Mouse (Mus musculus): Measurements from ENCODE around the gene Grrp1.

DNA sequence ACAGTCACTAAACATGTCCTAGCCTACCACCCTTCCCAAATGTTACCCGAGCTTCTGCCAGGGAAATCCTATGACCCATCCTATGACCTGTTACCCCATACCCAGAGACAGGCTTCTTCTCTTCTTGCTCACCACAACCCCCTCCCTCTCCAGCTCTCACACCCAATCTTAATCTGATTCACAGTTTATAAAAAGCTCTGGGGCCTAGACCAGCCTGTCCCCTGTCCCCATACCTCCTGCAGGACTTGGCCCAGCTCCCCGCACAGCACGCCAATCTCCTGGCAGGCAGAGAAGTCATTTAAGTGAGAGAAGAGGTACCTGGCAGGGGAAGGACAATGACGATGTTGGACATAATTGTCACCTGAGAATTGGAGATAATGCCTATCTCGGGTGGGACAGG lies 19.0 kb downstream of the Grrp1 start:
- no peak for TF ChIP-seq POLR2A (IDR thresholded peaks at IDR 0.05; ENCODE audit: borderline replicate concordance, low read depth, low read length)
- TF ChIP-seq CTCF (IDR thresholded peaks at IDR 0.05; ENCODE audit: low read depth, low read length), result no peak

Measured in bone marrow macrophage, adult 2 months (primary cell).